Mouse (Mus musculus): ENCODE results near the gene Sik3.
"Not testable (repeated sequence)": the region's sequence is repeated elsewhere in the genome, so short reads cannot be mapped to it uniquely, and the experiment has no call there.

Sik3 gene

GRCm38 (mm10) chr9:46150890-46151703 is 138.5 kb downstream of the Sik3 start:
- DNase-seq (ENCODE audit: low read depth, low spot score) = no peak

DNA sequence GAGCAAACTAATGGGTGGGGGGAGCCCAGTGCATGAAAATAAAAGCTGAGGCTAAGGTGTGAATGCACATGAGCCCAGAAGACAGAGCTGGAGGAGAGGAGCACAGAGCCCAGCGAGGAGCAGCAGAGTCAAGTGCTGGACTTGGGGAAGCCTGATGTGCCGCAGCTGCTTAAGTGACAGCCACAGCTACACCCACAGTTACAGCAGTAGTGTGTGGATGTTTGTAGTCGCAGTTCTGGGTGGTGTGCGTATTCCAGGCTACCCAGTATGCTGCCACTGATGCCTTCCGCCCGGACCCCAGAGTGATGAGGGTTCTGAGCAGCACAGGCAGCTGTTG is 139.1 kb downstream of the Sik3 start:
- no peak for DNase-seq (ENCODE audit: low read depth, low spot score)

DNA sequence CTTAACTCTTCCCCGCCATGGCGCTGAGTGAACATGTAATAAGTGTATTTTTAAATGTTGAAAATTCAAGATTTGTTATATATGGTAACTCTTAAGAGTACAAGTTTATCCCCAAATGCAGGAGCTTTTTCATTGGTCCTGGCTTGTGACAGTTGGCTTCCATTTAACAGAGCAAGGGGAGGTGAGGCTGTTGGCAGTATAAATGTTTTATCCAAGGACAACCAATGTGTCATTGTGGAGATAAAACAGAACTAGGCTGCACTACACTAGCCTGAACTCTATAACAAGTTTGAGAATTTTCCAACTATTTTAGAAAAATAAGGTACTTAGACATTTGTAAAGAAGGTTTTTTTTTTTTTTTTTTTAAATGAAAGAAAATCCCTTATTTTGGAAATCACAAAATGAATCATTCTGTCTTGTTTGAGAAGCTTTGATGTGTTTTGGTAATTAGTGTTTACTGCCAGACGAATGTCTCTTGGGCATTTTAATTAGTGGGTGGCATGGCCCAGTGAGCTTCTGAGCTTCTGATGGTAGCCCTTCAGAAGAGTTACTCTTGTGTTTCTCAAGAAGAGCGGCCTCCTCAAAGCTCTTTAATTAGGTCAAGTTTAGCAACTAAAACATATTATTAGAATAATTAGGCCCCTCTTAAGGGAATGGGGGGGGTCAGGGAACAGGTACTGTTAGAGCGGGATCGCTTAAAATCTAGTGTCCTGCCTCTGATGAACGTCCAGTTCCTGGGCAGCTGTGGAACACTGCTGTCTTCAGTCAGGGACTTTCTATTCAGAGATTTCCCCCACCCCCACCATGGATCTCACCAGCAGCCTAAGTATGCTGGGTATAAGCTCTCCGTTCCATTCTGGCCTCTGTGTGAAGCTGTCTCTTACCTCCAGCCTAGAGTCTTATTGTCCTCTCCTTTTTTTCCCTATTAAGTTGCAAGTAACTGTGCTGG is 139.7 kb downstream of the Sik3 start:
- DNase-seq (ENCODE audit: low read depth, low spot score) = no peak

DNA sequence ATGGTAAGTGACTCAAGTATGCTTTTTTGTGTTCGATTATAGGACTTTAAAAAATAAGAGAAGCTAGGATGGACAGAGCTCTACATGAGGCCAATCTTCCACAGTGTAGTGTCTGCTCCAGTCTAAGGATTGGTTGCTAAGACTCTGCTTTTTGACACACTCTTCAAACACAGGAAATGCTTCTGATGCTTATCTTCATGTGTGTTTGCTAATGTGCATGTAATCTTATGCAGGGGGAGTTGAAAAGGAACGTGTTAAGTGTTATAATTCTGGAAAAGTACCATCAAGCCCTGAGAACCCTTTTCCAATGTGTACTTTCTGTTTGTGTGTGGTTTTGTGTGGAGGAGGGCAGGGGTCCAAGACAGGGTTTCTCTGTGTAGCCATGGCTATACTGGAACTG is 141.8 kb downstream of the Sik3 start:
- DNase-seq (ENCODE audit: low read depth, low spot score) = no peak

DNA sequence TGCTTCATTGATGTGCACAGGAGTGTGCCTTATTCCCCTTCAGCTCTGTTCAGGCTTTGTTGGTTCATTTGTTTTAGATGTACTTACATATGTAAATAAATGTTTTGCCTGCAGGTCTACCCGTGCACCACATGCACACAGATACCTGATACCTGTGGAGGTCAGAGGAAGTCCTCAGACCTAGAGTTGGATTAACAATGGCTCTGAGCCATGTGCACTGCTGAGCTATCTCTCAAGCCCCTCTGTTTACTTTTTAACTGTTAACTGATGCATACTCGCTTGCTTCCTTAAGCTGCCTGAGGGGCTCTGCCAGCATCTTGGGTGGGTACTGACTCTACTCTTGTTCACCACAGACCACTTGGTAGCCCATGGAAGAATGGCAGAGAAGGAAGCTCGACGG is 142.4 kb downstream of the Sik3 start:
- no peak for DNase-seq (ENCODE audit: low read depth, low spot score)

- not testable (repeated sequence) for DNase-seq (ENCODE audit: low read depth, low spot score)
Measured at GRCm38 (mm10) chr9:46155818-46156217, 143.2 kb downstream of the Sik3 start.

GRCm38 (mm10) chr9:46156711-46157110 is 144.1 kb downstream of the Sik3 start:
- DNase-seq (ENCODE audit: low read depth, low spot score) = no peak

GRCm38 (mm10) chr9:46158273-46158813 is 145.7 kb downstream of the Sik3 start:
- no peak for DNase-seq (ENCODE audit: low read depth, low spot score)

- DNase-seq (ENCODE audit: low read depth, low spot score) = no peak
Measured at GRCm38 (mm10) chr9:46163430-46163829, 150.8 kb downstream of the Sik3 start.

GRCm38 (mm10) chr9:46168802-46169201 is 156.2 kb downstream of the Sik3 start:
- DNase-seq (ENCODE audit: low read depth, low spot score) = no peak

- no peak for DNase-seq (ENCODE audit: low read depth, low spot score)
Measured at GRCm38 (mm10) chr9:46172251-46172650, 159.6 kb downstream of the Sik3 start.

- DNase-seq (ENCODE audit: low read depth, low spot score) = no peak
Measured at GRCm38 (mm10) chr9:46172953-46173352, 160.3 kb downstream of the Sik3 start.

- DNase-seq (ENCODE audit: low read depth, low spot score) = no peak
Measured at GRCm38 (mm10) chr9:46173919-46174318, 161.3 kb downstream of the Sik3 start.

DNA sequence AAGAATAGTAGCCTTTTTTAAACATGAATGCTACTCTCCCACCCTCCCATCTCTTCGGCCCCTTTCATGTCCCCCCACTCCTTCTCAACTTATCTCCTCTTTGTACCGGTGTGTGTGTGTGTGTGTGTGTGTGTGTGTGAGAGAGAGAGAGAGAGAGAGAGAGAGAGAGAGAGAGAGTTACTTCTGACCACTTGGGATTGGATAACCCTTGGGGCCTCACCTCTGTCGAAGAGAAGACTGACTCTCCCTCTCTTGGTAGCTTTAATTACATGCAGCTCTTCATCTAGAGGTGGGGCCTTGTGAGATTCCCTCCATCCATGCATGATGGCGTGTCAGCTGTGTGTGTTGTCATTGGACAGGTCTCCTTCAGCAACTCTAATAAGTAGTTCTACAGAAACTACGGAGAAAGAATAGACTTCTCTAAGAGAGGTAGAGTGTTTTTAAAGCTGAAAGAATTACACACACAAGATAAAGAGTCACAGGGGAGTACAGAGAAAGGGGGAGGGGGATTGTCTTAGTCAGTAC is 162.2 kb downstream of the Sik3 start:
- no peak for DNase-seq (ENCODE audit: low read depth, low spot score)

DNA sequence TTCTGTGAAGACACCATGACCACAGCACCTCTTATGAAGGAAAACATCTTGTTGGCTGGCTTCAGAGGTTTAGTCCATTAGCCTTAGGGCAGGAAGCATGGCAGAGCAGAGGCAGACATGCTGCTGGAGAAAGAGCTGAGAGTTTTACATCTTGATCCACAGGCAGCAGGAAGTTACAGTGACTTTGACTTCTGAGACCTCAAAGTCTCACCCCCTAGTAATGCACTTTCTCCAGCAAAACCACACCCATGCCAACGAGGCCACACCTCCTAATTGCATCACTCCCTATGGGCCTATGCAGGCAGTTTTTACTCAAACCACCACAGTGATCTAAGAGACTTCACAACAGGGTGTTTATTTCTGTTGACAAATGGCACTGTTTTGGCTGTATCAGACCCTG is 162.7 kb downstream of the Sik3 start:
- no peak for DNase-seq (ENCODE audit: low read depth, low spot score)

- DNase-seq (ENCODE audit: low read depth, low spot score) = no peak
Measured at GRCm38 (mm10) chr9:46175938-46176375, 163.3 kb downstream of the Sik3 start.

GRCm38 (mm10) chr9:46176613-46177012 is 164.0 kb downstream of the Sik3 start:
- no peak for DNase-seq (ENCODE audit: low read depth, low spot score)

- no peak for DNase-seq (ENCODE audit: low read depth, low spot score)
Measured at GRCm38 (mm10) chr9:46178595-46178994, 166.0 kb downstream of the Sik3 start.

DNA sequence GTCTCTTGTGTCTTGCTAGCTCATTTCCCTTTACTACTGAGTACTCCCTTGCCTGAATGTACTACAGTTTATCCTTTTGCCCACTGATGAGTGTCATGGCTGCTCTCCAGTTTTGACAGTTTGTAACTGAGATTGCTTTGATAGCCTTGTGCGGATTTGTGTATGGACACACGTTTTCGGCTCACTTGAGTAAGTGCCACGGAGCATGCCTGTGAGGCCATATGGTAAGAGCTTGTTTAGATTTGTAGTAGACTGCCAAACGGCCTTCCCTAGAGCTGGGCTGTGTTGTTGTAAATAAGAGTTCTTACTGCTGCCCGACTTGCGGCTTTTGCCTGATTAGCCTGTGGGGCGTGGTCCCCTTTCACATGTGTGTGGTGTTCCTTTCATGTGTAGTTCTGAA is 168.7 kb downstream of the Sik3 start:
- DNase-seq (ENCODE audit: low read depth, low spot score) = no peak

DNA sequence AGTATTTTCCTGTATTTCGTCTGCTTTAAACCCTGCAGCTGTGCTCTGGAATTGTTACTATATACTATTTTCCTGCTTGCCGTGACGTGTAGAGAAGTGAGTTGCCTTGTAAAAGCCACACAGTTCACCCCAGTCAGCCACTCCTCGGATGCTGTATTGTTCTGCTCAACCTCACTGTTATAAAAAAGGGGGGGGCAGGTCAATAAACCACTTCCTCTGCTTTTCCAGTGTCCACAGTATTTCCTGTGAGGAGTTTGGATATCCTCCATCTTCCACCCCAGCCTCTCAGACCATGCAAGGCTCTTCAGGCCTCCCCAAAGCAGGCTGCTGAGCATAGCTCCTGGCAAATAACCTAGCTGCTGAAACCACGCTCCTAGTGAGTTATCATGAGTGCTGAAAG is 171.9 kb downstream of the Sik3 start:
- no peak for DNase-seq (ENCODE audit: low read depth, low spot score)

DNA sequence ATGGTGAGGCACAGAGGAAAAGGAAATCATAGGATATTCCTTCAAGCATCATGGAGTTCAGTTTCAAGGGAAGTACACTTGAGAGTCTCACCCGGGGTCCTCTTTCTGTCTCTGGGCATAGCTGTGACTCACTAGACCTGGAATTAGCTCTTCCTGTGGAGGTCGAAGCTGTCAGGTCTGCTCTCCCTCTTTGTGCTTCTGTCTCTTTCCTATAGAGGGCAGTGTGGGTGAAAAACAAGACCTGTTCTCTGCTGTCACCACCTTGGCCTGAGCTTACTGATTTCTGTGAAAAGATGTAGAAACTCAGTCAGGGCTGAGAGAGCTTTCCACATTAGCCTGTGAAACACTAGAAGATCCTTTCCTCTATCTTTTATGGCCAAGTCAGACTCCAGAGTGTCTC is 172.6 kb downstream of the Sik3 start:
- DNase-seq (ENCODE audit: low read depth, low spot score) = no peak

GRCm38 (mm10) chr9:46186387-46186786 is 173.8 kb downstream of the Sik3 start:
- DNase-seq (ENCODE audit: low read depth, low spot score) = no peak
